Mouse (Mus musculus): ENCODE measurements around the gene Kcnn4.

DNA sequence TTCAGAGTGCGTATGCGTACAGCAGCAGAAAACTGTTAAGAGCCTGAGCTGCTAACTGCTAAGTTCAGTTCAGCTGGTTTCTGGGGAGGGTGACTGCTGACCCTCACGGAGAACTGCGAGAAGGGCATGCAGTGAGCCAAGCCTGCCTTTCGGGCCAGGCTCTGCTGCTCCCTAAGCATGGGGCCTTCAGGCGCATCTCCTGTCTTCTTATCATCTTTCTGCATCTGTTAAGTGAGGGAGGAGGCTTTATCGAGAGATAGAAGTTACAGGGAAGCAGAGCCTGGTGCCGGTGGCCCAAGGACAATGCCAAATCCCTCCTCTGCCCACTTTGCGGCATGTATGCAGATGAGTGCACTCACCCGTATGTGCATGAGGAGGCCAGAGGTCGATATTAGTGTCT, 26.8 kb downstream of the Kcnn4 start:
- TF ChIP-seq POLR2A (IDR thresholded peaks at IDR 0.05; ENCODE audit: low read depth, low read length) = no peak
- no peak for TF ChIP-seq CTCF (IDR thresholded peaks at IDR 0.05; ENCODE audit: extremely low read depth, insufficient read depth, insufficient read length, insufficient replicate concordance)
